Mouse (Mus musculus) myocyte (in vitro differentiated cells): Measurements from ENCODE around the gene St6galnac4.

Source experiments
- MYOD1 ChIP-seq, 3 experiments: IDR thresholded peaks; one replicate each; pipeline ENCODE4 v1.6.1; 2011; ENCODE audit warnings: control low read depth in 2 of 3, low read depth in 2 of 3, mild to moderate bottlenecking in 2 of 3, moderate library complexity in 1 of 3; ENCODE audit not compliant: insufficient read length in 2 of 3, control insufficient read depth in 1 of 3
- MYOG ChIP-seq, 3 experiments: IDR thresholded peaks; one replicate each; pipeline ENCODE4 v1.6.1; 2011; ENCODE audit warnings: control low read depth in 2 of 3, low read depth in 2 of 3, mild to moderate bottlenecking in 2 of 3; ENCODE audit not compliant: insufficient read length in 2 of 3, control insufficient read depth in 1 of 3, insufficient read depth in 1 of 3
- POLR2A ChIP-seq: IDR thresholded peaks from one replicate; pipeline ENCODE4 v1.6.1; 2011; ENCODE audit warnings: low read depth, mild to moderate bottlenecking, control low read depth, moderate library complexity; ENCODE audit not compliant: insufficient read length
- POLR2AphosphoS2 ChIP-seq: IDR thresholded peaks from one replicate; pipeline ENCODE4 v1.6.1; 2011; ENCODE audit warnings: low read depth, control low read depth; ENCODE audit not compliant: insufficient read length
- SRF ChIP-seq: IDR thresholded peaks from one replicate; pipeline ENCODE4 v1.6.1; 2011; ENCODE audit warnings: low read depth; ENCODE audit not compliant: control insufficient read depth, insufficient read length
- TCF12 ChIP-seq: IDR thresholded peaks from one replicate; pipeline ENCODE4 v1.6.1; 2011; ENCODE audit warnings: mild to moderate bottlenecking, control low read depth; ENCODE audit not compliant: poor library complexity, insufficient read depth, severe bottlenecking
- USF1 ChIP-seq: IDR thresholded peaks from one replicate; pipeline ENCODE4 v1.6.1; 2011; ENCODE audit warnings: low read depth, mild to moderate bottlenecking, control low read depth, moderate library complexity

- TF ChIP-seq POLR2A: no peak
- no peak for TF ChIP-seq POLR2AphosphoS2
- TF ChIP-seq TCF12: no peak
- no peak for TF ChIP-seq SRF
- no peak for TF ChIP-seq USF1
- no peak for TF ChIP-seq MYOD1 (IDR thresholded peaks at IDR 0.05; ENCODE audit: control insufficient read depth in 1 of 3, insufficient read length in 2 of 3, low read depth in 2 of 3)
- no peak for TF ChIP-seq MYOG (IDR thresholded peaks at IDR 0.05; ENCODE audit: control insufficient read depth in 1 of 3, insufficient read depth in 1 of 3, insufficient read length in 2 of 3, low read depth in 2 of 3)
Measured at GRCm38 (mm10) chr2:32647366-32647765, 60.5 kb downstream of the St6galnac4 start.
